Mouse (Mus musculus) CD8-positive naive resting alpha-beta T cell, adult 57 days (primary cell): ENCODE measurements around the gene Pknox1. TPM values are rescaled to one million over a fixed set of nuclear protein-coding genes. Genes with fewer than 3 reads are reported as not detected.

Experiments used
- total RNA-seq: library from RNA; stranded (reverse); gene quantifications from one replicate; pipeline ENCODE4 v1.2.4, GENCODE M21; 2023

The Pknox1 gene
- 70.3 TPM for total RNA-seq

DNA sequence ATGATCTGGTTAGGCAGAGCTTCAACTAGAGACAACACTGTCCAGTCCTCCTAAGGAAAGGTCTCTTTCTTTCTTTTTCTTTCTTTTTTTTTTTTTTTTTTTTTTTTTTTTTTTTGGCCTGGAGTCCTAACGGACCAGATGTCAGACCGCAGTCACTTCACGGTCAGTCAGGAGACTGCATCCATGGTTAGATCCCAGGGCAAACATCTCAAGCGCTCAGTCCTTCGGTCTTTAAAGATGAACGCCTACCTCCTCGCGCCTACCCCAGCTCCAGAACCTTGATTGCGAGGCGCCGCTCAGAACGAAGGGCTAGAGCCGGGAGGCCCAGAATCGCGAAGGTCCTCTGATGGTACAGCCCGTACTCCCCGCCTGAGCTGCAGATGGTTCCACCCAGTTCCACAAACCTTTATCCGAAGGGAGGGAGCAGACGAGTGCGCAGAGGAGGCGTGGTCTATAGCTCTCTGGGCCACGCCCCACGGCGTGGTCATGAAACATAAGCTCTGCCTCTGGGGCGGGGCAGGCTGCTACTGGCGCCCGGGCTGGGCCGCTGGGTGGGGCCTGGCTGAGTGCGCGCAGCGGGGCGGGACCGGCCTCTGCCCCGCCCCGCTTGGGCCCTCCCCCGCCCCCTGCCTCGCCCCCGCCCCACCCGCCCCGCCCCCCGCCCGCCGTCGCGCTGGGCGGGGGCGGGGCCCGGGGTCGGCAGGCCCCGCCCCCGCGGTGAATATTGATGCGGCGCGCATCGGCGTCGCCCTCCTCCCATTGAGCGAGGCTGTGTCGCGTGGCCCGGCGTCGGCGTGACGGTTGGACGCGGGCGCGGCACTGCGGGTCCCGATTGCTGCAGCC is at the start of gene Pknox1:
Gene Pknox1, plus strand, starts transcription at position 720 of the 843 bp plus-strand sequence.

DNA sequence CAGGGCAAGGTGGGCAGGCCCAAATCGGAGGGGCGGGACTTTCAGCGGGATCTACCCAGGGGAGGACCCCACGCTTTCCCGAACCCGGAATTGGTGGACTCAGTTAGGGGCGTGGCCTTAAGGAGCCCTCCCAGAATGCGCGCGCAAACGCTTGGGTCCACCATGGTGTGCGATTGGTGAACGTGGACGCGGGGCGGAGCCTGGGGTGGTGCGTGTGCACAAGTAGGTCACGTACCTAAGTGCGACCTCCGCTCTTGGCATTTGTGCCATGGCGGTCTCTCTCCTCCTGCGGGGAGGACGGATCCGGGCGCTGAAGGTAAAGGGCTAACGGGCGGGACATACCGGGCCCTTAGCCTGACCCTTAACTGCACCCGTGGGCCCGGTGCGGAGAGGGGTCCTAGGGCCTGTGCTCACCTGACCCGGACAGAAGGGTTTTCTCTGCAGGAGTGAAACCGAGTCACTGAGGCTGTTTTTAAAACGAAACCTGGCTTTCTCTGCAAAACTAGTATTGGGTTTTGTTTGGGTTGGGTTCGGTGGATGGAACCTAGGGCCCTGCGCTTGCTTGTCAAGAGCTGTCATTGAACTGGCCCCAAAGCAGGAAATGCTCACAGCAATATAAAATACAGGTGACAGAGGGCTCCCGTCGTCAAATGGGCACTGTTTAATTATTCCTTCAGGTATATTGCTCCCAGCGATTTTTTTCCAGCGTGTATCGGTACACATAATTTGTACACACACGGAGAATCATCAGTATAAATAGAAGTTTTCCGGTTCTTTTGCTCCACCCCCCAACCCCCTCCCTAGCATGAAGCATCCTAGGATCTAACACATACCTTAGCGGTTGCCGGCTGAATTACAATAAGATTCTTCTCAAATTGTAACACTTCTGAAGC is 44.3 kb upstream of the Pknox1 start, which contains the start of the genes Wdr4 and Ndufv3:
Gene Wdr4, minus strand, starts transcription at position 35 of the 893 bp plus-strand sequence.
Gene Ndufv3, plus strand, starts transcription at position 170 of the 893 bp plus-strand sequence.

DNA sequence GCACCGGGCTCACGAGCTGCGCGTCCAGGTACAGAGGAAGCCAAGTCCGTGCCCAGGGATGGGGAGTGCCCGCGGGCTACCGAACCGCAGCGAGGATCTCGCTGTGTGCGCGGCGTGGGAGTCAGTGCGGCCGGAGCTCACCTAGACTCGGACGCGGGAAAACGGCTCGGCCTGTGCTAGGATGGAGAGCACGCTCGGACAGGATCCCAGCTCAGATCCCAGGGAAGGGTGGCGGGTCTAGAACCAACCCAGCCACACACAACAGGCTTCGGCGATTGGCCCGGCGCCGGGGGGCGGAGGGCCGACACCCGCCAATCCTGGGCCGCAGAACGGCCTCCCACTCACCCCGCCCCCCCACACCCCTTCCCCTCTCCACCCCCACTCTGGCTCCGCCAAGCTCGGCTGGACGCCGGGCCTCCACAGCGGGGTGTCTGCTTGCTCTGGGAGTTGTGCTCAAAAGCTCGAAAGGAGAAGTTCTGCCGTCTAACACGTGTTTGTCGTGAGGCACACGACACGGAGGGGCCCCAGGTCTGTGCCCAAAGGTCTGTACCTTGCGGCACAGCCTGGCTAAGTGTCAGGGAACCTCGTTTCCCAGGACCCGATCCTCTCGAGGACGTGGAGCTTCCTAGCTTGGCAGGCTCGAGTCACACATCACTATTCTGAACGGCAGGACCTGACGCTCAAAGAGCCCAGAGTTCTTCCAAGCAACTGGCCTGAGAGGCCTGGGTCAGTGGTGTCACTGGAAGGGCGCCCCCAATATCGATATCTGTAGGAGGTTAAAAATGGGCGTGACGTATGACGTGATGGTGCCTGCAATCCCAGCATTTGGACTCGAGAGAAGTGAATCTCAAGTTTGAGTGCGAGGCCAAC is 72.6 kb downstream of the Pknox1 start, which contains the start of gene Cbs:
Gene Cbs, minus strand, starts transcription at position 297 of the 870 bp plus-strand sequence.

Other genes starting within 250 kb of the Pknox1 start
- 1.2 TPM for gene Pde9a, start 178.5 kb upstream of the Pknox1 start, total RNA-seq
- gene Wdr4, start 44.8 kb upstream of the Pknox1 start, total RNA-seq, result 52.0 TPM
- gene Ndufv3, start 44.6 kb upstream of the Pknox1 start, total RNA-seq, result 122 TPM
- not detected for gene Cbs, start 72.5 kb downstream of the Pknox1 start, total RNA-seq
- 309 TPM for gene U2af1, start 94.2 kb downstream of the Pknox1 start, total RNA-seq
- not detected for gene Cryaa, start 113.1 kb downstream of the Pknox1 start, total RNA-seq